Mouse (Mus musculus): ENCODE measurements at regions not wholly inside any gene's neighbourhood (a gene's known extent, or its start where the extent isn't known, plus 50 kb on each side); places are given as distances from the start of the nearest gene placed in this dataset.

DNA sequence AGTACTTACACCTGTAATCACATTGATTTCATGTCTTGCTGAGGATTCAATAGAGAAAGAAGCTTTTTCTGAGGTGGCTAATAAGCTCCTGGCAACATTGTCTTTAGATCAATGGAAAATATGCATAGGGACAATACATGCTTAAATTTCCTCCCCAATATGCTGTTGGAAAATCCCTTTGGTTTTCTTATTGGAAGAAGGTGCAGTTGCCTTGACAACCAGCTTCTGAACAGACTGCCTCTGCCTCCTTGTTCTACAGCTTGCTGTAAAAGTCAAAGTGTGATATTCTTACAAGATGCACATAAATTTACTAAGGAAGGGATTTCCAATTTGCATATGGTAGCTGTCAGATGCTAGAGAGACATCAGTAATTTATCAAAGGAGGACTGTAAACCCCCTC, 585.4 kb upstream of the Nr5a2 start:
- no peak for DNase-seq

DNA sequence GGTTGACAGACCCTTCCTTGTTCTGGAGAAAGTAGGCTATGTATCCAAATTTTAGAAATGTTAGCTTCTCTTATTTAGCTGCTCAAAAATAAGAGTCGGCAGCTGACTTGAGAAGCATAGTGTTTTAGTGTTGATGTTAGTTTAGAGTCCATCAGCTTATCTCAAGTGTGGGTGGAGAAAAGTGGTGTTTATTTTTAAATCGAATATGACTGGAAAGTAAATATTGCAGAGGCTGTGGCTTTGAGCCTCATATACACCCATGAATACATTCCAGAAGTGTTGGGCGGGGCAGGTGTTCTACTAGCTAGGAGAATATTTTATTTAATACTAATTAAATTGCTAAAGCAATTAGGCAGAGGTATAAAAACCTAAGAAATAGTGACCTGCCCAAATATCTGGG, 583.6 kb upstream of the Nr5a2 start:
- no peak for DNase-seq

DNA sequence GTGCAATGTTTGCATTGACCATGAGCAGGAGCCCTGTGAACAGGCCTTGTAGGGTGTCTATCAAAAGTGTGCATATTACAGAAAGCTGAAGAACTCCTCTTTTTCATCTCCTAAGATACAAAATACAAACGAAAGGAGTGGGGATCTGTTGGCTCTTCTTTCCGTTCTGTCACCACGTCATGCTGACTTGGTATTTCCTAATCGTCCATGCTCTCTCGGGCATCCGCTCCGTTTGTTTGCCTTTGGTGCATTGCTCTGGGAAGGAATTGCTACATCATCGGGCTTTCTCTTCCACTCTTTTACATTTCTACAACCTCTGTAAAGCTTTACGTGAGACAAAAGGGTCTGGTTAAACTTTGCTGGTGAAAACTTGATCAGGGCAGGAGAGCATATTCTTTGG, 581.2 kb upstream of the Nr5a2 start:
- no peak for DNase-seq

DNA sequence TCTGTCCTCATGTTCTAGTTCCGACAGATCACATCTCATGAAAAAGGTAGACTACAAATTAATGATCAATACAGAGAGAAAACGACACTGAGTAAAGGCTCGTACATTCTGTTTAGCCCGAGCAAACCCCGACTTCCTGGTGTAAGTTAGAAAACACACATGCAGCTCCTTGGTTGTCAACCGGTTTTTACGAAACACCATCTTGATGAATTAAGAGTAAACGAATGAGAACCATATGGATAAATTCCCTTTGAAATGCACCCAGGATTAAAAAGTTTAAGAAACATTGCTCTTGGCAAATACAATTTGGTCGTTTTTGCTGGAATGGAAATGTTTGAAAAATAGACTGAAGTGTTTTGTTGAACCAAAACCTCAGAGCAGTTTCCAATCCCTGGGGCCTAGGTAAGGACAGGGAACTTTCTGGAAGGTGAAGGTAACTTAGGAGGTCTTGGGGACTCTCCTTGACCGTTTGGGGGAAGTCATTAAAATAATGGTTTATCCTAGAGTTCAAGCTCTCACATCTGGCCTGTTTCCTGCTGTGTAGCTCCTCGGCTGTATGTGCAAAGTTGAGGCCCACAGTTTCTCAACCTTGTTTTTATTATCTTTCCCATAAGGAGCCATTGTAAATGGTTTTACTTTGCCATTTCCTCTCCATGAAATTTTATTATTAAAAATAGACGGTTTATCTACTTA, 579.3 kb upstream of the Nr5a2 start:
- no peak for DNase-seq

DNA sequence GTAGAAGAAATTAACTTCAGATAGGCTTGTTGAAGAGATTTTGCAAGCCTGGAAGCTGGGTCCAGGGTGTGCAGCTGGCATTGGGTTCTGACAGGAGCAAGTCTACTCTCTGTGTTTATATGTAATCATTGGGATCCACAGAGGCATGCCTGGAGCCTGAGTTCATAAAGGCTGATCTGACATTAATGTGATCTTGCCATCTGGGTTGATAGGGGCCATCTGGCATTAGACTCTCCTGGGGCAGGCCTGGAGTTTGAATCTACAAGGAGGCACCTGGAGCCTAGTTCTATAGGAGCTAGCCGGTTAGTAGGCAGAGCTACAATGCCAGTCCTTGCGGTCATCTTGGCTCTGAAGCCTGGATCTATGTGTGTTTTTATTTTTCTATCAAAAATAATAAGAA, 554.5 kb upstream of the Nr5a2 start:
- no peak for DNase-seq

DNA sequence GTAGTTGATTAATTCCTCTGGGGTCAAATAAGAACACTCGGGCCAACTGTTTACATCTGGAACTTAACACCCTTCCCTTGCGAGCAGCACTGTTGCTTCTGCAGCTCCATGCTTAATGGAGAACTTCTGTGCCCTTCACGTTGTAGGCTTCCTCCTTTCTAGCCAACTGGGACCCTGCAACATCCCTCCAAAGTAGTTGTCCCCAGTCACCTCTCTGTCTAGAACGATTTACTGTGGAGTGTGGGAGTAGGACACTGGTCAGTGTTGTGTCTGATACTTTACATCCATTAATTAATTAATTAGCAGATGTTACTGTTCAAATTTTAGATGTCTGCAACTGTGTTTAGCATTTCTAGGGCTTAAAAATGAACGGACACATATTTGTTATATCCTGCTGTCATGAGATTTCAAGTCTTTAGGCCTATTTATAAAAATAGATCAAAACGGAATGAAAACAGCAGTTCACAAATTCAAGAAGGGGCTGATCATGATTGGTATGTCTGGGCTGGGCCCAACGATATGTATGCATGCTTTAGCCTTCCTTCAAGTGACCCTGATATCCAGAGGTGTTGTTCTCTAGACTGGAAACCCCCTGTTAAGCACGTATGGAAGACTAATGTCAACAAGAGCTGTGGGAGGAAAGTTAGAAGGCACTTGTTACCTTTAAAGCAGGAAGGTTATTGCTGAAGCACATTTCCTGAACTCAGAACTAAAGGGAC, 543.6 kb upstream of the Nr5a2 start:
- no peak for DNase-seq

DNA sequence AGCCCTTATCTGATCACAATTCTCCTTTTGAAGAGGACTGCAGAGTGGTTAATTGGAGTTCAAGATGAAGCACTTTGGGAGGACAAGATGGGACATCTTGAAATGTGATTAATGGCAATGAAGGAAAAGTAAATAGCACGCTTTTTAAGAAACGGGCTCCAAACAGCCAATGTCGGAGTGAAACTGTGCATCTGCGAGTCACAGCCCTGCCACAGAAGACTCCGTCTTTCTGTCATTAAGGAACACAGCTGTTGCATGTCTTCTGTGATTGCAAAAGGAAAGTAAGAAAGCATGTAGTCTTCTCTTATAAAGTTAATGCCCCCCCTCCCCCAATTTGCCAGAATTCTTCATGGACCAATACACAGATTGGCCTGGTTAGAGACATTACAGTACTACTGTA, 528.0 kb upstream of the Nr5a2 start:
- no peak for DNase-seq

DNA sequence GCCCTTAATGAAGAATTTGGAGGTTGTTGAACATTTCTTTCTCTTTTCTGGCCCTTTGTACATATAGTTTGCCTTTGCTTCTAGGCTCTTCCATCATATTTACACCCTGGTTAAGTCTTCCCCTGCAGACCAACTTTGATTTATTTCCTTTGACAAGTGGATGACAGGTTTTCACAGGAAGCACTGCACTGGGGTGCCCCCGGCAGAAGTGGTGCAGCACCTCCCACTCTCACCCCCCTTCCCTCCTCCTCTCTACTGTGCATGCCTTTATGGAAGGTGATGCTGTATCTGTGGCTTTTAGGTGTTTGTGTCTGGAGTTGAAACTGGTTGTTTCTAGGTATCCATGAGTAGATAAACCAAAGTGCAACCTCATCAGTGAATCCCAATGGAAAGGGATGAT, 518.2 kb upstream of the Nr5a2 start:
- no peak for DNase-seq

DNA sequence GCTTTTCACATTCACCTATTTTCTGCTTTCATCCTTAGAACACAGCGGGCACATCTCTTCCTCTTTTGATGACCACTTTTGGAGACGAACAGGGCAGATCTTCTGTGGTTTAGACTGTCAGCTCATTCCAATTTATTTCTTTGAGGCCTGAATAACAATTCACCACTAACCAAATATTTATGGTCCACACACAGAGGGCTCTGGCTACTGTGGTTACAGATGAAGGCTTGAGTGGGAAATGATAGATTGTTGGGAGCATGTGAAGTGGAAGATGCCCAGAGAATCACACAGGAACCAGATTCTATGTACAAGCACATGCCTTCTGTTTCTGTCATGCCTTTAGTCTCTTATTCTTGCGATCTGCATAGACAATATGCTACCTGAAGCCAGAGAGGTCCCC, 517.0 kb upstream of the Nr5a2 start:
- no peak for DNase-seq

DNA sequence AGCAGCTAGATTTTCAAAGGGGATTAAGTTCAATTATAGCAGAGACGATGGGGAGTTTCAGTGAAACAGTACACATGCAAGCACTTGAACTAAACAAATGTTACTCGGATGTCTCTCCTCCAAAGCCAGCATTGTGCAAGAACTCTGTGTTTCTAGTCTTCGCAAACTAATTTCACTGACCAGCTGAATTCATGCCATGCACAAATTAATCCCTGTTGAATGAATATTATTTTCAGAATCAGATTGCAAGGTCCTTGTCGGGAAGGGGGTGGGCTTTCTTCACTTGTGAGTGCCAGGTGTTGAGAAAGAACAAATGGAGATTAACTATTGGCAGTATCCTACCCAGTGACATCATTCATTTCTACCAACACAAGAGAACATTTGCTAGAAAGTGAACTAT, 514.6 kb upstream of the Nr5a2 start:
- no peak for DNase-seq

DNA sequence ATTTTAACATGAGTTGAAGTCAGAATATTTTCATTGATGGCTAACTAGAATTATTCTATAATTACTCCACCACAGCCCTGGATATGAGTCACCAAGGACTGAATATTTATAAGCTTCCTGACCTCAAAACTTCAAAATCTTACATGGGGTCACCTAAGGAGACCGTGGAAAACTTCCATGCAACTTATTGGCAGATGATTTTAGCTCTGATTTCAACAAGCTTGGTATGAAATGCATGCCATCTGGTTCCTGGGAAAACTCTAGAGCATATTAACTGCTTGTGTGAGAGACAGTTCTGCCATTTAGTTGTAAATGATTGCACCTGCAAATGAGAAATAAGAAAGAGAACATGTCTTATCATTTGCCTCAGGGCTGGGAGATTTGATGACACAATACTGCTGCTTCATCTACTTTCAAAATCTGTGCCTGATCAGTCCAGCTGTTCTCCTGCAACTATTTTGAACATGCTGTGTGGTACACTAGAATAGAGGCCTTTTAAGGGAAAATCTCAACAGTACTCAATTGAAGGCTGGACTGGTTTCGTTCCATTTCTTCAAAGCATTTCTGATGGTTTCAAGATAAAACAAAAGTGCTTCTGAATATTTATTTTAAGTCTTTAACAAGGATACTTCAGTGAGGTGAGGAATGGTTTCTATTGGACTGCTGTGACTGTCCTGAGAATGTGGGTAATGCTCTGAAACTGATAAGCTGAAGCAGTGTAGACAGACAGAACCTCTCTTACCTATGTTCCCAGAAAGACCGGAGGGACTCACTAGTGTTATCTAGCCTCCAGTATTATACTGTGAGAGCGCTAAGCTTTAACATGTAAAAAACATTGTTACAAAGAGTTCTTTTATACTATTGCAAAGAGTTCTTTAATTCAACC, 513.8 kb upstream of the Nr5a2 start:
- DNase-seq = no peak

DNA sequence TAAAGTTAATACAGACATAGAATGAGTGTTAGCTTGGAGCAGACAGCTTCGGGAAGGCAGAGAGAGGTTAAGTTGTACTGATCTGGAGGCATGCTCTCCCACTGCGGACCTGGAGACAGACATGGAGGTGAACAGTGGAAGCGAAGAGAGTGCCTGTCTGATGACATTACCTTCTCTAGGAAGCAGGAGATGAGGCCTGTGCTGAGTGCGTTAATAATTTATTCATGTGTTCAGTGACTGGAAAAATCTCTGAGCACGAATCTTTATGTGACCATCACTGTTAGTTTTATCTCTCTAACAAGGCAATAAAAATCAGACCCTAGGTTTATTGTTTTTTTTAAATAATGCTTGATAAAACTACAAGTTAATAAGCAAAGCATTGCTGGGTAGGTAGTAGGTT, 504.7 kb upstream of the Nr5a2 start:
- DNase-seq = no peak

DNA sequence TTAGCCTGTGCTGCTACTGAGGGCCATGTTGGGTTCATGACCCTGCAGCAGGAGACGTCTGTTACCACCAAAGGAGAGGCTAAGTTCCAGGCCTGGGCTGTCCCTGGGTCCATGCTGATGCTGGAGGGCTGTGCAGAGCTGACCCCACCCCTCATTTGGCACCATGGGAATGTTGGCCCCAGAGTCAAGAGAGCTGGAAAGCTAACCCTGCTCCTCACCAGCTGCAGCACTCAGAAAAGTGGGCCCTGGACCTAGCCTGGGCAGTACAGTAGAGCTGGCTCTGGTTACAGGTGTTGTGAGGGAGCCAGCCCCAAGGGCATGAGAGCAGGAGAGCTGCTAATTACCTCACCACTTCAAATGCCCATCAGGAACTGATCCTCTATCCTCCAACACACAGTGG, 500.9 kb upstream of the Nr5a2 start:
- DNase-seq = no peak

DNA sequence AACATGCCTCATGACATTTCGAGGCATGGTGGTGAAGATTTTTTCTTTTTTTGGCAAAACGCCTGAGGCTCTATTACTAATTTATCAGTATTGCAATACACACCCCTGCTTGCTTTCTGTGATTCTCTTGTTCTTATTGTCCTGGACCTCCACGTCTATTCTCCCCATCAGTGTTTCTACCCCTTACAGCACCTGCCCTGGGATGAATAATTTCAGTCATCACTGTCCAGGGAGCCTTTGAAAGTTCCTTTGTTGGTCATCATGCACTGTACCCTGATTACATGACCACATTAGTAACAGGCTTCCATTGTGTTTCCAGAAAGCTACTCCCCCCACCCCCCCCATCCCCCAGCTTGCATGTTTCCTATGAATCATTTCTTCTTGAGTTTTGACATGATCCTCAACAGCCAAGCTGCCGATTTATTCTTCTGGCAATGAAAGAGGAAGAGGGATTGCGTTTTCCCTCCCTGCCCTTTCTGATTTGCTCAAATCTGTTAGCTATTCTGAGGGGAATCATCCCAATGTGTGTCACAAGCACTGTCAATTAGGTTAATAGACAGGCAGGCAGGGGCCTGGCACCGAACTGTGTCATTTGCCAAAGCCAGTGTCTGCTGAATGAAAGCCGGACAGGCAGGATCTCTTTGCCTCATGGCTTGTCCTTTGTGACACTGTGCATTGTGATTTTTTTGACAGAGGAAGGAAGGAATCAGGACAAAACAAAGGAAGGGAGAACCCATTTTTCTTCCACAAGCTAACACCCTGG, 493.4 kb upstream of the Nr5a2 start:
- DNase-seq = no peak

DNA sequence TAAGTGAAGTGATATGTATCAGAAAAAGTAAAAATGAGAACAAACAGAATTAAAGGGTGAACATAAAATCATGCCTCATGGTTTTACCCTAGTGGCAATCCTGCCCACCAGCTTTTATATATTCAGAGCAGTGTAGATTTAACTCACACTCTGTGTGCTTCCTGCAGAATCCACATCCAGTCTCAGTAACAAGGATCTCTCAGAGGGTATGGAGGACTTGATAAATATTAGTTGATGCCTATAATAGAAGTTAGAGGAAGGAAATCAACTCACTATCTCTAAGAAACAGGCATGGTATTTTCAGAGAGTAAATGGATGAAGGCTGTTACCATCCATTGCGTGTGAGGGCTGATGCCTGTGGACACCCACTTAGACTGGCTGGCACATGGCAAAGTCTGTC, 492.5 kb upstream of the Nr5a2 start:
- no peak for DNase-seq

DNA sequence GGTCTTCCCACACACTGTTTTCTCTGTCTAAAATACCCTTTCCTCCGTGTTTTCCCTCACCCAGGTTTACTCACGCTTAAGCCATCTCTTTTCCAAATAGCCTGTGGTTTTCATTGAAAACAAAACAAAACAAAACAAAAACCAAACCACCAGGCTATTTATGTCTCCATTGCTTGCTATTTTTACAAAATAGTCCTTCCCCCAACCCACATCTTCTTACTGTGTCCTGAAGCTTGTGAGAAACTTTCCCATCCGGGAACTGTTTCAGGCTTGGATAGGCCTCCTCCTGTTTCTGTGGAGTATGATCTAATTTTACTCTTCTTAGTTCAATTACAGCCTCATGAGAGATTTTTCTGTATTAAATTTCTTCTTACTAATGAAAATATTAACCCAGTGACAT, 486.2 kb upstream of the Nr5a2 start:
- DNase-seq = no peak

DNA sequence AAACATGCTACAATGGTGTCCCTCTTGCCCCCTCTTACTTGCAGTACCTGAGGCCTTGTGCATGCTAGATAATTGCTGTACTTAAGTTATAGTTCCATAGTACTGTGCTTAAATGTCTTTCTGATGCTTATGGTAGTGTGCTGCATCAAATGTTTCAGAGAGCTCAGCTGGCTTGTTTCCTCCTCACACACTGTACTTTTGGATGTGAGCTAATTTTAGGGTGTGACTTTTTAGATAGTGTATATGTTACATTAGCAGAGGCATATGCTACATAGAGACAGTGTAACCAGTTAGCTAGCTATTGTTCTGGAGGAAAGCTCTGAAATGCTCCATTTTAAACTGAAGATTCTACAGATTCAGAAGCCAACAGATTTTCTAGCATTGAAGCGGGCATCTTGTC, 467.9 kb upstream of the Nr5a2 start:
- DNase-seq = no peak

DNA sequence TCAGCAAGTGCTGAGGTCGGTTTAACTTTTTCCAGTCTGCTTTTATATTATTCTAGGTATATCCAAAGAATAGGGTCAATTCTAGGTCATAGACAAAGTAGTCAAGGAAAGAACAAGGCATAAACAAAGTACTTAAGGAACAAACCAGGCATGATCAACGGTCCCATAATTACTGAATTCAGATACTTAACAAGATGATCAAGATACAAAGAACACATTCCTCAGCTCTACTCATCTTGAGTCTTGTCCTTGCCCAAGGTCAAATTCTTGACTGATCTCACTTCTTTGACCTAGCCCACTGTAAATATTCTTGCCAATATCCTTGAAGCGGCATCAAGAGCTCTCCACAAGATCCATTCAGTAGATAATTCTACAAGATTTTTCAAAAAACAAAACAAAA, 458.1 kb upstream of the Nr5a2 start:
- DNase-seq = no peak

DNA sequence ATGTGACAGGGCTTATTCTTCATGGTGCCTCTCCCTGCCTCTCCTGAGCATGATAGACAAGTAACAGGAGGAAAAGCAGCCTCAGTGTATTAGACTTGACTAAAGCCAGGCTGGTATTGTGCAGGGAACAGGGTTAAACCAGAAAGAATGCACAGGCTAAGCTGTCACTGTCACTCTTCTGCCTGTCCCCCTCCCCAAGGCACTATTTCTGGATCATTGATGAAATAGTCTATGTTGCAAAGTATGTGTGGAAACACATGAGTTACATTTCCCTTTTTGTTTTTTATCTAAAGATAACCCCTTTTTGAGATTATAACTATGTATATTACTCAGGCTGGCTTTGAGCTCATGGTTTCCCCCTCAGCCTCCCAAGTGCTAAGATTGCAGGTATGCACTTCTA, 436.5 kb upstream of the Nr5a2 start:
- no peak for DNase-seq

DNA sequence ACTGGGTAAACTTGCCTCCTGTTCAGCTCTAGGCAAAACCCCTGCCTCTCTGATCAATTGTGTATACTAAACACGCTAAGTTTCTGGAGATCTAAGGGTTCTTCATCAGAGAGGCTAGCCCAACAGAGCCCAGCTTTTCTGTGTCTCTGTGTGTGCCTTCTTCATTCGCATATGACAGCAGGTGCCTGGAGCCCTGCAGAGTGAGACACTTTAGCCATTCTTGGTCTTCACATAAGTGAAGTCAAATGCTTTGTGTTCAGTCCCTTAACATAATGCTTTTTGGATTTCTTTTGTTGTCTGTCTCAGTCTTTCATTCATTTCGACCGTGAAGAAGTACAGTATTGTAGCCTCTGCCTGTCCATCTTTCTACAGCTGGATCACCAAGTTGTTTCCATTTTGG, 427.3 kb upstream of the Nr5a2 start:
- DNase-seq = no peak

DNA sequence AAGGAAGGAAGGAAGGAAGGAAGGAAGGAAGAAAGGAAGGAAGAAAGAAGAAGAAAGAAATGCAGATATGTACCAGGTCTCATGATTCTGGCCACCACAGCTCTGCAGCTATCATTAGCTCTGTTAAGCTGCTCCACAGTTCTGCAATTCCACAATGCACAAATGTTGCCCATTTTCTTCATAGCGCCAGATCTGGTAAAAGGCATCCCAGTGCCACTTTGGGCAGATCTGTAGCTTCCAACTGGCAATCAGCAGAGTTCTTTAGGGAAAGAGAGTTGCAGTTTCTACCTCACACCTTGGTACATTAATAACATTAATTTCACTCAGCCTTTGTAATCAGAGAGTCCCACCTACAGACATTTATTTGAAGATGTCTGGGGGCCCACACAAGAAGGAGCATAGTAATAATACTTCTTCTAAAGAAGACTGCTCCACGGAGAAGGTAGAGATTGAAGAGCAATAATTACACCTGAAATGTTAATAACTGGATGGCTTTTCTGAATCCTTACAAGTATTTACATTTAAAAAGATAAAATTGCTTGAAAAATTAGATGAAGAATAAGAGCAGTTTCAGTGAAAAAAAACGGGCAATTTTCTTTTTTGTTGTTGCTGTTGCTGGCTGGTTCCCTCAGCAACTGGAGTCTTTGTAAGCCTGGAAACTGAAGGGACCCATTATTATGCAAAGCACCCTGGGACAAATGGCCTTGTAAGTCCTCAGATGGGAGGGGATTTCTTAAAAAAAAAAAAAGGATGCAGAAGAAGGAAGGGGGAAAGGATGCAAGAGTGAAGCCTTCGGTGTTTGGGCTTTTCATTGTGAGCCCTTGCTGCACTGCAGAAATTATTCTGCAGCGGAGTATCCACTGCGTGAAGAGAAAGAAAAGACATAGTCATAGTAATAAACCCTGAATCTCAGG, 418.1 kb upstream of the Nr5a2 start:
- no peak for DNase-seq

DNA sequence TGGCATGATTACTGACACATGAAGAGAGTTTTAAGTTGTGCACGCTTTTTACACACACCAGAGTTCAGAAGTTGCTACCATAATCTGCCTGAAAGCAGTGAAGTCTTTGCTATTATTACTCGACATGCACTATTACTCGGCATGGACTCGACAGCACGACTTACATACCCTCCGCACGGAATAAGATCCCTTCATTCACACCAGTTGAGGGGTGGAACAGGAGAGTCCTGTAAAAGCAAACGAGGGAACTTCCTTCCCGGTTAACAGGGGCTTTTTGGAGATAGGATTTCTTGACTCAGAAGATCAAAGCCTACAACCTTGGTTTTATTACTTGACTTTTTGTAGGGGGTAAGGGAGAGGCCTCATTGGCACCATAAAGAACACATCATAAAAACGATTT, 416.4 kb upstream of the Nr5a2 start:
- DNase-seq = no peak
